Mouse (Mus musculus): Measurements from ENCODE around the gene Cadps. TPM values are rescaled to one million over a fixed set of nuclear protein-coding genes. Genes with fewer than 3 reads are reported as not detected.

Gene Cadps
- polyA plus RNA-seq, 1 experiment from 2014 or later: 0.56 TPM

DNA sequence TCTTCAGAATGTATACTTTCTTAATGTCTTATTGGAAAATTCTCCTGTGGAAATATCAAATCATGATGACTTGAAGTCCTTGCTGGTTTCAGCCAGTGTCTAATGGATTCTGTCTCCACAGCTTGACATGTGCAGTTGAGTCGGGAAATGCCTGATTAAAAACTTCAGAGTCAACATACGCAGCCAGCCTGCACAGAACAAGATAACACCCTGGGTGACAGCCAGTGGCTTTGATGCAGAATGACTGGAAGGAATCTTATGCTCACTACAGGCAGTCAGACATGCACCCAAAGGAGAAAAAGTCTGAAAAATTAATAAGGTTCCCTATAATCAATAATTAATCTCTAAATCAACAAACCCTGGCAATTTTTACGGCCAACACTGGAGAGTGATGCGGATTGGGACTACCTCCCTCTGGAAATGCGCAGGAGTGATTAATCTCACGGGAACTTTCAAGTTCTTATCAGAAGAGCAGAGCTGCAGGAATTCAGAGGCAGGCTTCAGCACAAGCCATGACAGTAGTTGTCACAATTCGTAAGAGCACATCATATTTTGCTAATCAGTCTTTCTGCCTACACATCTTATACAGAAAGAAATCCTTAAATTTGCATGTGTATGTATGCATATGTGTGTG, 185.6 kb downstream of the Cadps start:
- no peaks in the 10 kb centered on the region for H3K9me3 ChIP-seq (replicated peaks; ENCODE audit: control insufficient read depth, low read length)
- no peak overlapping the region for H3K9ac ChIP-seq (ENCODE audit: low read length)
- H3K36me3 ChIP-seq (ENCODE audit: control insufficient read depth, insufficient read depth): no peaks in the 10 kb centered on the region
- no peaks in the 10 kb centered on the region for H3K27me3 ChIP-seq (ENCODE audit: control insufficient read depth, insufficient read depth, low read length)
- no peak for ATAC-seq (replicated peaks; ENCODE audit: extremely low read depth, insufficient read depth, low FRiP score)
- 27% methylated on average over 7 of the region's 7 CpGs for WGBS
- H3K4me1 ChIP-seq (ENCODE audit: control insufficient read depth, insufficient read depth, low read length): peaks cover 6% of the 10 kb centered on the region; the same call in 1 of the 2 replicates
- H3K4me3 ChIP-seq (ENCODE audit: low read length): no peak overlapping the region
- H3K27ac ChIP-seq (ENCODE audit: low read length): no peak overlapping the region
- H3K4me2 ChIP-seq (ENCODE audit: low read depth, low read length): no peak overlapping the region

DNA sequence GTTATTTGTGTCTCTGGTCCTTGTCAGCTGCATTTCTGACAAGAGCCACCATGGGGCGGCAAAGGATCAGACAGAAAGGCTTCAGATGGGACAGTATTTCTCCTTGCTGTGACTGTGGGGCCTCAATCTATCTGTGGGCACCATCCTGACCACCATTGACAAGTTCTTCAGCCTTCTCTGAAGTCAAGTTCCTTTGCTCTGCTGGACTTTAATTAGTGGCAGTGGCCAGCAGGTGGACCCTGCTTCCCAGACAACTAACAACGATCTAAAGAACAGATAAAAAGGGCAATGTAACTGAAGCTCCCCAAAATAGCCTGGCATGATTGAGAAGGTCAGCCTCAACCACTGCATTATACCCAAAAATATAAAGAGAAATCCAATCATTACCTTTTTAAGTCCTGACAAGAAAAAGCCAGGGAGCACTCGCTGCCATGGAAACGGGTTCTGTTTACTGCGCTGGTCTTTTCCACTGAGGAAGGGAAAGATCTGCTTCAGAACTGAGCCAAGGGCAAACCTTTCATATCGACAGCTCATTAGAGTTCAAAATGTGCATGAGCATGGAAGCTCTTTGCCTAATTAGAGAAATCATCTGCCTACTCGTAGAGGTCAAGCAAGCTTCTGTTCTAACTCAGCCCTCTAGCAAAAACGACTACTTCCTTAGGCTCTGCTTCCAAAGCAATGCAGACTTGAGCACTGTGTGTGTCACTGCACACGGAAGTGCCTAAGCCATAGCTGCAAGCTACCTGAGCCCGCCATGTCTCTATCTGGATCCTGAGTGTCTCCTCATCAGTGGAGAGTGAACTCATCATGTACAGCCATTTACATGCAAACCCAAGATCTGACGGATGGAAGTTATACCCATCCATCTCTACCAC, 198.4 kb downstream of the Cadps start:
- Histone ChIP-seq H3K9ac (ENCODE audit: low read length) (no peak overlapping the region), H3K27ac (ENCODE audit: low read length) (no peak overlapping the region), H3K9me3 (replicated peaks; ENCODE audit: control insufficient read depth, low read length) (no peaks in the 10 kb centered on the region), H3K36me3 (ENCODE audit: control insufficient read depth, insufficient read depth) (no peaks in the 10 kb centered on the region), H3K4me3 (ENCODE audit: low read length) (no peak overlapping the region), H3K4me1 (ENCODE audit: control insufficient read depth, insufficient read depth, low read length) (no peaks in the 10 kb centered on the region), H3K4me2 (ENCODE audit: low read depth, low read length) (no peak overlapping the region), H3K27me3 (ENCODE audit: control insufficient read depth, insufficient read depth, low read length) (no peaks in the 10 kb centered on the region)
- WGBS: 72% methylated on average over 11 of the region's 11 CpGs
- no peak for ATAC-seq (replicated peaks; ENCODE audit: extremely low read depth, insufficient read depth, low FRiP score)

DNA sequence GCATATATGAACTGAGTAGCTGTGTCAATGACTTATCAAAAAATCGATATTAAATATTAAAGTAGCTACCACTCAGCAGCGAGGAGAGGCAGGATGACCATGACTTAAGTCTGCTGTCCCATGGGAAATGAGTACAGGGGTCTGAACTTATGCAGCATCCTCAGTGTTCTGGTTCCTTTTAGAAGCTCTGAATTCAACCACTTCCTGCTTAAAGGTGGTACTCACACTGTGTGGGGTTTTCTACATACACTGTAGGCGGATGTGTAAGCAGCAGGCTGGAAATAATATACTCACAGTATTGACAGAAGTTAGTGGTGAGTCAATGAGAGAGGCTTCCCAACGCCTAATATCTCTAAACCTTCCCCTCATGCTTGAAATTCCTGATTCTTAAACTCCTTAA, 215.9 kb downstream of the Cadps start:
- Histone ChIP-seq H3K9me3 (replicated peaks; ENCODE audit: control insufficient read depth, low read length) (no peaks in the 10 kb centered on the region), H3K9ac (ENCODE audit: low read length) (no peak overlapping the region), H3K4me1 (ENCODE audit: control insufficient read depth, insufficient read depth, low read length) (no peaks in the 10 kb centered on the region), H3K27me3 (ENCODE audit: control insufficient read depth, insufficient read depth, low read length) (no peaks in the 10 kb centered on the region), H3K4me2 (ENCODE audit: low read depth, low read length) (no peak overlapping the region), H3K4me3 (ENCODE audit: low read length) (no peak overlapping the region), H3K27ac (ENCODE audit: low read length) (no peak overlapping the region), H3K36me3 (ENCODE audit: control insufficient read depth, insufficient read depth) (no peaks in the 10 kb centered on the region)
- WGBS: 62% methylated on average over 4 of the region's 4 CpGs
- no peak for ATAC-seq (replicated peaks; ENCODE audit: extremely low read depth, insufficient read depth, low FRiP score)

DNA sequence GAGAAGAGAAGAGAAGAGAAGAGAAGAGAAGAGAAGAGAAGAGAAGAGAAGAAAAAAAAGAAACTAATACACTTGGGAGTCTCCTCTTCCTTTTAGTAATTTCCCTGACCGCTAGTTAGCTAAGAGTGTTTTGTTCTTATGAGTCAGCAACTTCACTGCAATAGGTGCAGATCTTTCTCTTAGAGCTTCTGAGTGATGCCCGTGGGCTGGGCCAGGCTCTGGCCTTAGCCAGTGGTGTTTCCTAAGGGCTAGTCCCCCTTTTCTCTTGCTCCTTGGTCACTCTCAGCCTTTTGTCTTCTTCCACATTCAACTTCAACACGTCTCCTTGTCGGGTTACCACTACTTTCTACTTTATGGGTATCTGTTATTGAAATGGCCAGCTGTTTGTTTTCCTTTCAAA, 216.7 kb downstream of the Cadps start:
- Histone ChIP-seq H3K27me3 (ENCODE audit: control insufficient read depth, insufficient read depth, low read length) (no peaks in the 10 kb centered on the region), H3K36me3 (ENCODE audit: control insufficient read depth, insufficient read depth) (no peaks in the 10 kb centered on the region), H3K9ac (ENCODE audit: low read length) (no peak overlapping the region), H3K4me2 (ENCODE audit: low read depth, low read length) (no peak overlapping the region), H3K27ac (ENCODE audit: low read length) (no peak overlapping the region), H3K4me1 (ENCODE audit: control insufficient read depth, insufficient read depth, low read length) (no peaks in the 10 kb centered on the region), H3K4me3 (ENCODE audit: low read length) (no peak overlapping the region), H3K9me3 (replicated peaks; ENCODE audit: control insufficient read depth, low read length) (no peaks in the 10 kb centered on the region)
- no peak for ATAC-seq (replicated peaks; ENCODE audit: extremely low read depth, insufficient read depth, low FRiP score)
- 83% methylated on average over 4 of the region's 4 CpGs for WGBS

DNA sequence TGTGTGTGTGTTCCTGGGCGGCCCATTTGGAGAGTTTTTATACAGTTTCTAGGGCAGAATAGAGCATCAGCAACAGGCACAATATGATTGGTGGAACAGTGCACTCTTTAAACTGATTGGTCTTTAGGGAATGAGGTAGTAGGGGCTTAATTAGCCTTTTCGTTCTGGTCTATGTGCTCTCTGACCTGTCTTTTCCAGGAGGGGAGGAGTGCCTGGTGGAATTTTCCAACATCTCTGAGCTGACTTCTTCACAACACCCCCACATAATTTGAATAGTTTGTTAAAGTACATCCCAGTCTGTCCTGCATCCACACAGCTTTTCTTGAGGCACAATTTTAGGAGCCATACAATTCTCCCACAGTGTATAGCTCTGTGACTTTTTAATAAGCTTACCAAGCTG, 220.8 kb downstream of the Cadps start:
- Histone ChIP-seq H3K27ac (ENCODE audit: low read length) (no peak overlapping the region), H3K36me3 (ENCODE audit: control insufficient read depth, insufficient read depth) (no peaks in the 10 kb centered on the region), H3K4me2 (ENCODE audit: low read depth, low read length) (no peak overlapping the region), H3K27me3 (ENCODE audit: control insufficient read depth, insufficient read depth, low read length) (no peaks in the 10 kb centered on the region), H3K9me3 (replicated peaks; ENCODE audit: control insufficient read depth, low read length) (no peaks in the 10 kb centered on the region), H3K4me1 (ENCODE audit: control insufficient read depth, insufficient read depth, low read length) (no peaks in the 10 kb centered on the region), H3K4me3 (ENCODE audit: low read length) (no peak overlapping the region), H3K9ac (ENCODE audit: low read length) (no peak overlapping the region)
- 69% methylated on average over 2 of the region's 2 CpGs for WGBS
- ATAC-seq (replicated peaks; ENCODE audit: extremely low read depth, insufficient read depth, low FRiP score): no peak

DNA sequence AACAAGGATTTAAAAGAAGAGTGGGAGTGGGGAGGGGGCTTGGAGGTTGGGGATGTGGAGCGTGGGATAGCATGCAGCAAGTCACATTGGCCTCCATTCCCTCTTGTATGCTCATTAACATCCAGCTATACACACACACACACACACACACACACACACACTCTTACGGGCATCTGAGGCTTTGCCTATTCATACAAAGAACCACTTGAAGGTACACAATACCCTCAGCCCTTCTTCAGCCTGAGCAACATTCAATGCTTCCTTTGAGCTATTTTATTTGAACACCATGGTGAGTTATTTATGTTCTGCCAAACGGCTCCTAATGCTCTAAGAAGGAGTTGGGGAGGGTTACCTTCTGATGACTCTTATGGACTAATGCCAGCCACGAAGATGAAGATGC, 227.6 kb downstream of the Cadps start:
- Histone ChIP-seq H3K36me3 (ENCODE audit: control insufficient read depth, insufficient read depth) (no peaks in the 10 kb centered on the region), H3K27ac (ENCODE audit: low read length) (no peak overlapping the region), H3K27me3 (ENCODE audit: control insufficient read depth, insufficient read depth, low read length) (no peaks in the 10 kb centered on the region), H3K4me2 (ENCODE audit: low read depth, low read length) (no peak overlapping the region), H3K4me3 (ENCODE audit: low read length) (no peak overlapping the region), H3K9ac (ENCODE audit: low read length) (no peak overlapping the region), H3K9me3 (replicated peaks; ENCODE audit: control insufficient read depth, low read length) (no peaks in the 10 kb centered on the region), H3K4me1 (ENCODE audit: control insufficient read depth, insufficient read depth, low read length) (no peaks in the 10 kb centered on the region)
- 64% methylated on average over 4 of the region's 4 CpGs for WGBS
- ATAC-seq (replicated peaks; ENCODE audit: extremely low read depth, insufficient read depth, low FRiP score): no peak

DNA sequence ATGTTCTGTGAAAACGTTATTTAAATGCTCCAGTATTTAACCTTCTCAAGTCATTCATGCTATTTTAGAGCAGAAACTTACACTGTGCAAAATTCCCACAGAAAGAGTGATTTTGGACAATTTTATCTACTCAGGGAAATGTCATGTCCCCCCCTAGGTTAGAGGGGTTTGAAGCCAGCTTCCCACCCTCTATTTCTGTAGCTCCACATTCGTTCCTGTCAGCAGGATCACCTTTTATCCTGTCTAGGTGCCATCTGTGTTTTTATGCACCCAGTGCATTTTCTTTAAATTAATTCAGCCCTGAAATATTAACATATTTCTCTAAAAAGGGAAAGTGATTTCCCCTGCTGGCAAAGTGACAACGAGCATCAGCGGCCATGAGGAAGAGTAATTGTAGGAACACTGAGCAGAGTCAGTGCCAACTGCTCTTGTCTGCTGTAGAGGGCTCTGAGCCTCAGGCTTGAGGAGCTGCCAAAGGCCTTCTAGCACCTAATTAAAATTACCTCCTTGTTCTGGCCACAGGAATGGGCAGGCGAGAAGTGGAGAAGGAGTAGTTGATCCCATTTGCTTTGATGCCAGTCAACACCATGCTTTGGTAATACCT, 230.3 kb downstream of the Cadps start:
- H3K9me3 ChIP-seq (replicated peaks; ENCODE audit: control insufficient read depth, low read length): no peaks in the 10 kb centered on the region
- WGBS: 71% methylated on average over 5 of the region's 5 CpGs
- H3K9ac ChIP-seq (ENCODE audit: low read length): no peak overlapping the region
- no peak overlapping the region for H3K4me3 ChIP-seq (ENCODE audit: low read length)
- H3K4me2 ChIP-seq (ENCODE audit: low read depth, low read length): no peak overlapping the region
- no peak for ATAC-seq (replicated peaks; ENCODE audit: extremely low read depth, insufficient read depth, low FRiP score)
- no peaks in the 10 kb centered on the region for H3K36me3 ChIP-seq (ENCODE audit: control insufficient read depth, insufficient read depth)
- H3K27ac ChIP-seq (ENCODE audit: low read length): no peak overlapping the region
- H3K4me1 ChIP-seq (ENCODE audit: control insufficient read depth, insufficient read depth, low read length): no peaks in the 10 kb centered on the region
- no peaks in the 10 kb centered on the region for H3K27me3 ChIP-seq (ENCODE audit: control insufficient read depth, insufficient read depth, low read length)

DNA sequence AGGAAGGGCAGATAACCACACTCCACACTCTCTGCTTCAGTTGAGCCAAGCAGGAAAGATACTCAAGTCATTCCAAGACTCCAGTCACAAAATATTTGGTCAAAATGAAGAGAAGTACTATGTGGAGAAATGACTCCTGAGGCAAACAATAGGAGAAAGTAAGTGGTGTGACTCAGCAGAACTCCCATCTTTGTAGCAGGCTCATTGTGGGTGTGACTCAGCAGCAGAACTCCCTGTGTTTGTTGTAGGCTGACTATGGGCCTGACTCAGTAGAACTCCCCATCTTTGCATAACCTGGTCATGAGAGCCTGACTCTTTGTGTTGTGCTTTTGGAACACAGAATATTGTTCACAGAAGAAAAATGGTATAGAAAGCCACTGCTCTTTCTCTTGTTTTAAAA, 231.1 kb downstream of the Cadps start:
- H3K4me1 ChIP-seq (ENCODE audit: control insufficient read depth, insufficient read depth, low read length): no peaks in the 10 kb centered on the region
- no peak for ATAC-seq (replicated peaks; ENCODE audit: extremely low read depth, insufficient read depth, low FRiP score)
- no peak overlapping the region for H3K4me3 ChIP-seq (ENCODE audit: low read length)
- H3K9ac ChIP-seq (ENCODE audit: low read length): no peak overlapping the region
- H3K27me3 ChIP-seq (ENCODE audit: control insufficient read depth, insufficient read depth, low read length): no peaks in the 10 kb centered on the region
- no peak overlapping the region for H3K4me2 ChIP-seq (ENCODE audit: low read depth, low read length)
- no peaks in the 10 kb centered on the region for H3K9me3 ChIP-seq (replicated peaks; ENCODE audit: control insufficient read depth, low read length)
- H3K36me3 ChIP-seq (ENCODE audit: control insufficient read depth, insufficient read depth): no peaks in the 10 kb centered on the region
- no peak overlapping the region for H3K27ac ChIP-seq (ENCODE audit: low read length)

DNA sequence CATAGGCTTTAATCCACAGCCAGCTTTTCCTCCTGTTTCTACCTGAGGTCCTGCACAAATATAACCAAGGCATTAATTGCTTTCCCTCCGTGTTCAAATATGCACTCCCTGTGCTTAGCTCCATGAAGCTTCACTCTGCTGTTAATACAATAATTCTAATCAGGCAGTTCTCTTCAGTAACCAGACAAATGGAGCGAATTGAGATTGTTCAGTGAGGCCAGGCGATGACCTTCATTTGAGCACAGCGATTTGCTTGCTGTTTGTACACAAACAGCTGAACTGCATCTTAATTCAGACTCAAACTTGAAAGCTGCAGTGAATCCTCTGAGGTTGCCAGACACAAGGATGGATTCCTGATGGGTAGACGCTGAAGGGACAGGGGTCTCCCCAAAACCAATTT, 239.3 kb downstream of the Cadps start:
- H3K9ac ChIP-seq (ENCODE audit: low read length): no peak overlapping the region
- H3K4me2 ChIP-seq (ENCODE audit: low read depth, low read length): no peak overlapping the region
- H3K4me3 ChIP-seq (ENCODE audit: low read length): no peak overlapping the region
- H3K4me1 ChIP-seq (ENCODE audit: control insufficient read depth, insufficient read depth, low read length): peaks cover 6% of the 10 kb centered on the region; the same call in 1 of the 2 replicates
- no peak overlapping the region for H3K27ac ChIP-seq (ENCODE audit: low read length)
- no peaks in the 10 kb centered on the region for H3K27me3 ChIP-seq (ENCODE audit: control insufficient read depth, insufficient read depth, low read length)
- H3K36me3 ChIP-seq (ENCODE audit: control insufficient read depth, insufficient read depth): no peaks in the 10 kb centered on the region
- H3K9me3 ChIP-seq (replicated peaks; ENCODE audit: control insufficient read depth, low read length): no peaks in the 10 kb centered on the region
- ATAC-seq (replicated peaks; ENCODE audit: extremely low read depth, insufficient read depth, low FRiP score): no peak
- 80% methylated on average over 5 of the region's 5 CpGs for WGBS

Data from heart, embryonic 16.5 days (tissue).